Mouse (Mus musculus) mouse embryonic stem cell (cell line): ENCODE measurements at regions not wholly inside any gene's neighbourhood (a gene's known extent, or its start where the extent isn't known, plus 50 kb on each side); places are given as distances from the start of the nearest gene placed in this dataset.

Source experiments
- in situ Hi-C, 2 experiments: fragments of 300-500 bp; cut with MboI; formaldehyde crosslinking; loops; 1 replicate in 1 of 2; 3 replicates in 1 of 2; pipeline ENCODE4 v1.14.3; 2019 to 2020; ENCODE audit warnings: low sequenced_read_pairs in 2 of 2, low pct_unique_long_range_greater_than_20kb in 1 of 2, mixed read lengths in 1 of 2; ENCODE audit not compliant: unreplicated experiment in 1 of 2

GRCm38 (mm10) chr1:75858551-75859255 is 312.6 kb downstream of the Slc4a3 start:
- in situ Hi-C loops: no loop called here

GRCm38 (mm10) chr1:75862757-75863156 is 316.7 kb downstream of the Slc4a3 start:
- in situ Hi-C loops: no loop called here

GRCm38 (mm10) chr1:75866556-75866955 is 320.5 kb downstream of the Slc4a3 start:
- in situ Hi-C loops: no loop called here

- in situ Hi-C loops: no loop called here
These were observed 323.3 kb downstream of the Slc4a3 start for GRCm38 (mm10) chr1:75869414-75869813.

GRCm38 (mm10) chr1:75869846-75870245 is 323.8 kb downstream of the Slc4a3 start:
- in situ Hi-C loops: no loop called here

GRCm38 (mm10) chr1:75873911-75874310 is 327.8 kb downstream of the Slc4a3 start:
- in situ Hi-C loops: no loop called here

GRCm38 (mm10) chr1:75877209-75877608 is 331.1 kb downstream of the Slc4a3 start:
- in situ Hi-C loops: no loop called here

- in situ Hi-C loops: no loop called here
These were observed 339.6 kb downstream of the Slc4a3 start for GRCm38 (mm10) chr1:75885632-75886031.

- in situ Hi-C loops: no loop called here
These were observed 342.6 kb downstream of the Slc4a3 start for GRCm38 (mm10) chr1:75888499-75889208.

GRCm38 (mm10) chr1:75889847-75890591 is 344.0 kb downstream of the Slc4a3 start:
- in situ Hi-C loops: no loop called here

GRCm38 (mm10) chr1:75890636-75891276 is 344.7 kb downstream of the Slc4a3 start:
- in situ Hi-C loops: no loop called here

GRCm38 (mm10) chr1:75895550-75895949 is 349.5 kb downstream of the Slc4a3 start:
- in situ Hi-C loops: no loop called here

GRCm38 (mm10) chr1:75901146-75901545 is 355.1 kb downstream of the Slc4a3 start:
- in situ Hi-C loops: no loop called here

GRCm38 (mm10) chr1:75905699-75906470 is 359.8 kb downstream of the Slc4a3 start:
- in situ Hi-C loops: no loop called here

- in situ Hi-C loops: no loop called here
These were observed 369.2 kb downstream of the Slc4a3 start for GRCm38 (mm10) chr1:75915311-75915710.

GRCm38 (mm10) chr1:75916181-75916580 is 370.1 kb downstream of the Slc4a3 start:
- in situ Hi-C loops: no loop called here

- in situ Hi-C loops: no loop called here
These were observed 373.1 kb downstream of the Slc4a3 start for GRCm38 (mm10) chr1:75919134-75919533.

- in situ Hi-C loops: loop anchor here in 1 of 2 experiments (25.0 kb wide), 1 partner anchor 263 kb away; no protein-coding TSS in a partner anchor
These were observed 379.0 kb downstream of the Slc4a3 start for GRCm38 (mm10) chr1:75925046-75925445.
